Mouse (Mus musculus) intestine, embryonic 14.5 days (tissue): ENCODE data around the gene Kcp. TPM values are rescaled to one million over a fixed set of nuclear protein-coding genes. Genes with fewer than 3 reads are reported as not detected.

ENCODE experiments used
- ATAC-seq: fragments of 200-750 bp; cut with Nextera tagmentation; replicated peaks from 2 replicates; pipeline ENCODE4 v1.8.0; 2017; ENCODE audit warnings: low read depth, moderate number of reproducible peaks, moderate TSS enrichment, moderate library complexity; ENCODE audit not compliant: low FRiP score, low TSS enrichment
- DNase-seq: peaks from one replicate; pipeline ENCODE4 v3.0.0-alpha.2; 2018; ENCODE audit warnings: low spot score
- H3K27ac ChIP-seq: fragments of 300-500 bp; sonication (generic); 2 replicates; pipeline ENCODE4 v1.5.1; 2014; ENCODE audit warnings: low read depth, mild to moderate bottlenecking, control low read depth
- H3K27me3 ChIP-seq: fragments of 300-500 bp; sonication (generic); replicated peaks from 2 replicates; pipeline ENCODE4 v1.6.1; 2014; ENCODE audit warnings: low read length, control low read depth; ENCODE audit not compliant: control insufficient read depth, insufficient read depth
- H3K36me3 ChIP-seq: fragments of 300-500 bp; sonication (generic); 2 replicates; pipeline ENCODE4 v1.6.1; 2014; ENCODE audit warnings: low read length, control low read depth; ENCODE audit not compliant: control insufficient read depth, insufficient read depth
- H3K4me1 ChIP-seq: fragments of 300-500 bp; sonication (generic); replicated peaks from 2 replicates; pipeline ENCODE4 v1.6.1; 2014; ENCODE audit warnings: low read length, control low read depth, mixed read lengths; ENCODE audit not compliant: control insufficient read depth, insufficient read depth
- H3K4me2 ChIP-seq: fragments of 300-500 bp; sonication (generic); 2 replicates; pipeline ENCODE4 v1.6.1; 2014; ENCODE audit warnings: low read length
- H3K4me3 ChIP-seq: fragments of 300-500 bp; sonication (generic); 2 replicates; pipeline ENCODE4 v1.5.1; 2014; ENCODE audit warnings: low read depth, low read length, control low read depth, mixed read lengths
- H3K9ac ChIP-seq: fragments of 300-500 bp; sonication (generic); 2 replicates; pipeline ENCODE4 v1.6.1; 2014; ENCODE audit warnings: mild to moderate bottlenecking, low read length
- H3K9me3 ChIP-seq: fragments of 300-500 bp; sonication (generic); 2 replicates; pipeline ENCODE4 v1.6.1; 2016; ENCODE audit warnings: low read length, control low read depth; ENCODE audit not compliant: control insufficient read depth
- WGBS: fragments of 180-500 bp; shearing (Covaris S2); extraction: QIAGEN DNeasy Blood & Tissue Kit; methylation state at CpG from one replicate; pipeline ENCODE4 v1.1.7; 2014; 5-methylcytosine and 5-hydroxymethylcytosine counted together
- polyA plus RNA-seq: library from polyadenylated mRNA; unstranded; fragments of >200 nt; fragmentation: Nextera tagmentation; extraction: Ambion mirVana; gene quantifications from 2 replicates; pipeline ENCODE4 v1.2.1, GENCODE M21; 2014

Kcp gene
- polyA plus RNA-seq, 1 experiment from 2014 or later: 25.2 TPM

GRCm38 (mm10) chr6:29506834-29507233, 918 bp downstream of the Kcp start:
- H3K4me3 ChIP-seq: peak overlapping the region; percentile 57
- 21% methylated on average over 8 of the region's 8 CpGs for WGBS
- H3K9ac ChIP-seq: peak overlapping the region; percentile 58
- peaks cover 17% of the 10 kb centered on the region for H3K36me3 ChIP-seq
- ATAC-seq (no peak), DNase-seq (no peak)
- peaks cover 17% of the 10 kb centered on the region for H3K4me1 ChIP-seq
- H3K4me2 ChIP-seq: peak overlapping the region; percentile 68
- H3K27ac ChIP-seq: no peak overlapping the region
- H3K27me3 ChIP-seq: no peaks in the 10 kb centered on the region
- H3K9me3 ChIP-seq: no peaks in the 10 kb centered on the region

DNA sequence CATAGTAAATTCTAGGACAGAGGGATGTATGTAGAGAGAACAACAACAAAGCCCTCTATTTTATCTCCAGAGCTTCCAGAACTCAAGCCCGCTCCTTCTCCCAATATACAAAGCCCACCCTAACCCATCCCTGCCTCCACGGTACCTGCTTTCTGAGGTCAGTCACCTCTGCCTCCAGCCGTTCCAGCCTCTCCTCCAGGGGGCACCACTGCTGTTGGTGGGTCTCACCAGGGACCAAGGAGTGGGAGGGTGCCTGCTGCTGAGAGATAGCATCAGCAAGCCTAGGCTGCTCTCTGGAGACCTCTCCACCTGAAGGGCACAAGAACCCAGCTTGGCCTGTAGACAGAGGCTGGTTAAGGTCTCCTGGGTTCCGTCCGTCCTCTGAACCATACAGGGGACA, 2.3 kb downstream of the Kcp start:
- Histone ChIP-seq H3K4me1 (peaks cover 17% of the 10 kb centered on the region), H3K36me3 (peaks cover 20% of the 10 kb centered on the region), H3K4me2 (no peak overlapping the region), H3K27me3 (no peaks in the 10 kb centered on the region), H3K4me3 (no peak overlapping the region), H3K9ac (no peak overlapping the region), H3K27ac (no peak overlapping the region), H3K9me3 (no peaks in the 10 kb centered on the region)
- DNase-seq: no peak
- ATAC-seq: no peak
- WGBS: 89% methylated on average over 5 of the region's 5 CpGs

DNA sequence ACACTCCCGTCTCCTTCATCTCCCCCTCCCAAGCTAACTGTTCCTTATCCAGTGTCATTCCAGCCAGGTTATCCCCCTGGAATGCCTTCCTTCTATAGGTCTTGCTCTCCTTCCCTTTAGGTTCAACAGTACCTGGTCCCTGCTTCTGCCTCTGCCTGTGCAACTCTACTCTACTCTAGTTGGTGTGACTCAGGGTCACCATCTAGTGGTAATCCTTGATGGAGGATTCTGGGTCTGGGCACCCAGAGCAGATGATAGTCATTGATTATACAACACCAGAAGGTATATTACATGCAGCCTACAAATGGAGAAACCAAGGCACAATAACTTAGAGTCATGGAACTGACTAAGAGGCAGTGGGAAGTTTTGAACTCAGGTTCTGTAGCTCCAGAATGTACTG, 6.2 kb downstream of the Kcp start:
- no peaks in the 10 kb centered on the region for H3K9me3 ChIP-seq
- whole genome bisulfite sequencing: 96% methylated on average over 1 of the region's 1 CpGs
- no peaks in the 10 kb centered on the region for H3K27me3 ChIP-seq
- no peak overlapping the region for H3K4me3 ChIP-seq
- peaks cover 43% of the 10 kb centered on the region for H3K36me3 ChIP-seq
- no peak overlapping the region for H3K9ac ChIP-seq
- DNase-seq: no peak
- H3K27ac ChIP-seq: no peak overlapping the region
- no peak for ATAC-seq
- no peak overlapping the region for H3K4me2 ChIP-seq
- peaks cover 3% of the 10 kb centered on the region; the same call in 1 of the 2 replicates for H3K4me1 ChIP-seq

- no peaks in the 10 kb centered on the region for H3K27me3 ChIP-seq
- peaks cover 43% of the 10 kb centered on the region for H3K36me3 ChIP-seq
- H3K9me3 ChIP-seq: no peaks in the 10 kb centered on the region
- H3K4me2 ChIP-seq: no peak overlapping the region
- peaks cover 1% of the 10 kb centered on the region; the same call in 1 of the 2 replicates for H3K4me1 ChIP-seq
- no peak overlapping the region for H3K27ac ChIP-seq
- H3K4me3 ChIP-seq: no peak overlapping the region
- DNase-seq (no peak), ATAC-seq (no peak)
- no peak overlapping the region for H3K9ac ChIP-seq
- WGBS: 94% methylated on average over 6 of the region's 6 CpGs
These were observed 6.9 kb downstream of the Kcp start for GRCm38 (mm10) chr6:29500810-29501209.

DNA sequence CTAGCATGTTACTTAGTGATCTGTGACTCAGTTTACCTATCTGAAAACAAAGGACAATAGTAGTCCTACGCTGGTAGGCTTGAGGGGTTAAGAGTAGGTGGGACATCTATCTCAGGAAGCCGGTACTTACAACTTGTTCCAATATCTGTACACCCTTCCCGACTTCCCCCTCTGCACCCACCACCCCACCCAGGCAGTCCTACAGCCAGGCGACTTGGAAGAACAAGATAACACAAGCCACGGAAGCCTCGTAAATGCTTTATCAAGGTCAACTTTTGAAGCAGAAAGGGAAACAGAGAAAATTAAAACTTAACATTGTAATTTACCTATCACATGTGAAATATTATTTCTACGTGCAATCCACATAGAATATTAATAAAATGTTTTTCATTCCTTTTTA, 7.6 kb downstream of the Kcp start:
- no peak overlapping the region for H3K9ac ChIP-seq
- H3K36me3 ChIP-seq: peaks cover 43% of the 10 kb centered on the region
- no peak for DNase-seq
- no peaks in the 10 kb centered on the region for H3K9me3 ChIP-seq
- WGBS: 85% methylated on average over 7 of the region's 7 CpGs
- no peak overlapping the region for H3K4me2 ChIP-seq
- no peaks in the 10 kb centered on the region; the same call in 1 of the 2 replicates for H3K4me1 ChIP-seq
- H3K4me3 ChIP-seq: no peak overlapping the region
- no peaks in the 10 kb centered on the region for H3K27me3 ChIP-seq
- H3K27ac ChIP-seq: no peak overlapping the region
- no peak for ATAC-seq

- Histone ChIP-seq H3K27ac (no peak overlapping the region), H3K36me3 (peaks cover 39% of the 10 kb centered on the region), H3K4me1 (no peaks in the 10 kb centered on the region), H3K9ac (no peak overlapping the region), H3K4me2 (no peak overlapping the region), H3K9me3 (no peaks in the 10 kb centered on the region), H3K27me3 (no peaks in the 10 kb centered on the region), H3K4me3 (no peak overlapping the region)
- no peak for ATAC-seq
- 36% methylated on average over 2 of the region's 2 CpGs for WGBS
- no peak for DNase-seq
These were observed 10.0 kb downstream of the Kcp start for GRCm38 (mm10) chr6:29497791-29498190.

DNA sequence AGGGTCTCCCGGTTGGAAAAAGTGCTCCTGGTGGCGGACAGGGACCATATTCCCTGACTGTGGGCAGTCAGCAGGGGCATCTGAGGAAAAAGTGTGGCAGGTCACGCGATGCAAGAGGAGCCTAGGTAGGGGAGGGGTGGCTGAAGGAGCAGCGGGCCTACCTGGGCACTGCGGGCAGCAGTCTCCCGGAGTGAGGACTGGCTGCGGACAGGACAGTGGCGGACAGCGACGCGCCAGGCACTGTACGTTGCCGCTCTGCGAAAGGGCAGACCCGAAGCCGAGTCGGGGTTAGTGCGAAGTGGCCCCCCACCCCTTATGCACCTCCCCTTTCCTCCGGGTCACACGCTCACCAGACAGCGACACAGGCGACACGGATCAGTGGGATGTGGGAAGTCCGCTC, 11.5 kb downstream of the Kcp start:
- H3K4me2 ChIP-seq: no peak overlapping the region
- peaks cover 36% of the 10 kb centered on the region for H3K36me3 ChIP-seq
- no peak for DNase-seq
- H3K9ac ChIP-seq: no peak overlapping the region
- H3K4me1 ChIP-seq: no peaks in the 10 kb centered on the region
- H3K9me3 ChIP-seq: no peaks in the 10 kb centered on the region
- 33% methylated on average over 24 of the region's 25 CpGs for WGBS
- H3K4me3 ChIP-seq: no peak overlapping the region
- no peaks in the 10 kb centered on the region for H3K27me3 ChIP-seq
- H3K27ac ChIP-seq: no peak overlapping the region
- no peak for ATAC-seq

DNA sequence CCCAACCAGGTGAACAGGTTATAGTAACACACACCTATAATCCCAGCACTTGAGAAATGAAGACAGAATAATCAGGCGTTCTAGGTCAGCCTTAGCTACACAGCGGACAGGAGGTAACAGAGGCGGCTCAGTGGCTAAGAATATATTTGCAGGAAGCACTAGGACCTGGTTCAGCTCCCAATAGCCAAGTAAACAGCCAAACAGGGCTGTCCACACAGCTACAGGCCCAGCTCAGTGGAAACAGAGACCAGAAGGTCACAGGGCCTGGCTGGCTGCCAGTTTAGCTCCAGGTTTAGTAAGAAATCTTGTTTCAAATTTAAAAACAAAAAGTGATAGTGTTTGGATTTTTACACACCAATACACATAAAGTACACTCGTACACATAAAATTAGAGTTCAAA, 13.7 kb downstream of the Kcp start:
- DNase-seq: no peak

GRCm38 (mm10) chr6:29485951-29486350, 21.8 kb downstream of the Kcp start:
- Histone ChIP-seq H3K4me2 (no peak overlapping the region), H3K27ac (no peak overlapping the region), H3K27me3 (no peaks in the 10 kb centered on the region), H3K4me3 (no peak overlapping the region), H3K9me3 (no peaks in the 10 kb centered on the region), H3K4me1 (no peaks in the 10 kb centered on the region), H3K36me3 (peaks cover 18% of the 10 kb centered on the region), H3K9ac (no peak overlapping the region)
- DNase-seq: no peak
- 35% methylated on average over 2 of the region's 2 CpGs for WGBS
- ATAC-seq: no peak

More for the DNA sequence above, 13.7 kb downstream of the Kcp start:
- WGBS: 78% methylated on average over 4 of the region's 4 CpGs
- Histone ChIP-seq H3K27ac (no peak overlapping the region), H3K4me1 (no peaks in the 10 kb centered on the region), H3K4me2 (no peak overlapping the region), H3K9ac (no peak overlapping the region), H3K27me3 (no peaks in the 10 kb centered on the region), H3K36me3 (peaks cover 42% of the 10 kb centered on the region), H3K9me3 (no peaks in the 10 kb centered on the region), H3K4me3 (no peak overlapping the region)
- no peak for ATAC-seq
